In the genomic region with DNA sequence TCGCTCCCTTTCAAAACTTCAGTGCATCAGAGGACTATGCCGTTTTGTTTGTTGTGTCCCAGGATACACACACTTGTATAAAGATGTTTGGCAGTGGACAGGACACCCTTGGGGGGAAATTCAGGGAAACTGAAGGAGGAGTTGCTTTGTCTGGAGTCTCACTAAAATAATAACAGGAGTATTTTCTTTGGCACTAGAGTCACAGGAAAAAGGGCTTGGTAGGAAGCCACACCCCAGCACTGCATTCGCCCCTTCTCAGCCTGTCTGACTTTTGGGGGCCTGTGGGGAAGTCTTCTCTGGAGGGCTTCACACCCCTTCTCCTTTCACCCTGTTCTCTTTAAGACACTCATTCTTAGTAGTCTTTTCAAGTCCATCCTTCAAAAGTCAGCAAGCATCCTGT, we compare ENCODE assay signal across 21 mouse cellular contexts.
A peak's percentile ranks its signal among the peaks of the same experiment; 100 is the strongest.
DNase-seq lines count a peak whose midpoint lies in the region; ATAC-seq and TF ChIP-seq lines count a peak whose summit lies in the region.
"Had no signal": no experiment of that assay in that cellular context is flagged by ENCODE, and none has a peak within 500 bp of the region (broad histone marks: within the 10 kb centered on the region; RNA-seq: fewer than 3 reads in every experiment).

No protein-coding gene starts in this region.

- DNase-seq in heart, adult 2 months: peak in 1 of 2 experiments; percentile 23
- DNase-seq in heart, postnatal 0 days (ENCODE audit: low spot score): peak; percentile 36
- no peak for DNase-seq in heart, postnatal 10 days
- DNase-seq: adrenal gland, adult 2 months; adrenal gland, postnatal 14 days; cerebellum, adult 18-20 months; cerebellum, adult 9-10 months; cerebellum, postnatal 14 days; gastrocnemius, postnatal 25 days; kidney, adult 18-20 months had no signal

- H3K27me3 ChIP-seq in heart, adult 2 months (ENCODE audit: control insufficient read depth, insufficient read depth, low read length): no peaks in the 10 kb centered on the region
- no peaks in the 10 kb centered on the region for H3K27me3 ChIP-seq in heart, embryonic 11.5 days (ENCODE audit: control insufficient read depth, insufficient read depth, low read length)
- no peaks in the 10 kb centered on the region for H3K27me3 ChIP-seq in heart, postnatal 0 days (ENCODE audit: control insufficient read depth, insufficient read depth, low read length)
- H3K27me3 ChIP-seq: forebrain, embryonic 13.5 days had no signal

- TF ChIP-seq CTCF in heart, adult 2 months (IDR thresholded peaks at IDR 0.05): no peak
- no peak for TF ChIP-seq CTCF in heart, postnatal 0 days (IDR thresholded peaks at IDR 0.05; ENCODE audit: low read depth)
- no peak for TF ChIP-seq CTCF in bone marrow macrophage, adult 2 months (IDR thresholded peaks at IDR 0.05; ENCODE audit: low read depth, low read length)
- TF ChIP-seq CTCF in olfactory bulb, adult 2 months (IDR thresholded peaks at IDR 0.05; ENCODE audit: insufficient read depth, low read depth, low read length): no peak

- peaks cover 28% of the 10 kb centered on the region for H3K36me3 ChIP-seq in heart, adult 2 months (ENCODE audit: control insufficient read depth, insufficient read depth, low read length)
- H3K36me3 ChIP-seq in heart, embryonic 11.5 days (ENCODE audit: control insufficient read depth, insufficient read depth, low read length): no peaks in the 10 kb centered on the region
- no peaks in the 10 kb centered on the region for H3K36me3 ChIP-seq in heart, postnatal 0 days (replicated peaks; ENCODE audit: control insufficient read depth, insufficient read depth, low read length)
- H3K36me3 ChIP-seq: forebrain, embryonic 10.5 days had no signal

- WGBS in heart, adult 2 months: 47% methylated on average over 3 of the region's 3 CpGs
- WGBS in heart, embryonic 11.5 days (ENCODE audit: insufficient replicate concordance): 71% methylated on average over 3 of the region's 3 CpGs
- WGBS in heart, postnatal 0 days: 68% methylated on average over 3 of the region's 3 CpGs
- 78% methylated on average over 3 of the region's 3 CpGs for WGBS in olfactory bulb, adult 2 months

- H3K4me1 ChIP-seq in heart, adult 2 months (ENCODE audit: control insufficient read depth, insufficient read depth, low read length): peaks cover 23% of the 10 kb centered on the region
- H3K4me1 ChIP-seq in heart, embryonic 11.5 days (ENCODE audit: control insufficient read depth, insufficient read depth, low read length): peaks cover 9% of the 10 kb centered on the region
- peaks cover 6% of the 10 kb centered on the region; the same call in 1 of the 2 replicates for H3K4me1 ChIP-seq in heart, postnatal 0 days (ENCODE audit: control insufficient read depth, insufficient read depth)
- peaks cover 18% of the 10 kb centered on the region for H3K4me1 ChIP-seq in bone marrow macrophage, adult 2 months (ENCODE audit: control insufficient read depth, insufficient read depth, low read length)
- H3K4me1 ChIP-seq in olfactory bulb, adult 2 months (ENCODE audit: control insufficient read depth, insufficient read depth, low read length): peaks cover 11% of the 10 kb centered on the region

- no peak overlapping the region for H3K9ac ChIP-seq in heart, adult 2 months (ENCODE audit: low read depth, low read length)
- H3K9ac ChIP-seq in heart, embryonic 11.5 days (ENCODE audit: low read depth, low read length): no peak overlapping the region
- H3K9ac ChIP-seq in heart, postnatal 0 days (replicated peaks; ENCODE audit: low read depth, low read length): no peak overlapping the region
- H3K9ac ChIP-seq: forebrain, embryonic 13.5 days; hindbrain, embryonic 14.5 days had no signal

- no peak overlapping the region for H3K4me2 ChIP-seq in heart, embryonic 11.5 days
- no peak overlapping the region for H3K4me2 ChIP-seq in heart, postnatal 0 days (ENCODE audit: low read depth, low read length)
- H3K4me2 ChIP-seq: forebrain, embryonic 13.5 days; hindbrain, embryonic 14.5 days had no signal

- TF ChIP-seq EP300 in heart, adult 2 months (IDR thresholded peaks at IDR 0.05; ENCODE audit: insufficient read depth, low read depth, low read length): no peak
- no peak for TF ChIP-seq EP300 in heart, postnatal 0 days (IDR thresholded peaks at IDR 0.05; ENCODE audit: low read depth)

- no peaks in the 10 kb centered on the region for H3K79me2 ChIP-seq in heart, adult 2 months (replicated peaks; ENCODE audit: control insufficient read depth, insufficient read depth, low read length)

- intact Hi-C loops in heart, adult 2 months (cut with DNase I): no loop called here
- intact Hi-C loops in heart, postnatal 10 days (cut with DNase I): loop anchor here (5.0 kb wide), 1 partner anchor 102 kb away; no protein-coding TSS in a partner anchor

- peak overlapping the region; percentile 62 for H3K27ac ChIP-seq in heart, adult 2 months
- no peak overlapping the region for H3K27ac ChIP-seq in heart, embryonic 11.5 days (ENCODE audit: low read depth, low read length)
- H3K27ac ChIP-seq in heart, postnatal 0 days (ENCODE audit: low read depth): peak overlapping the region; percentile 46
- 0 out of 2 replicates have a peak overlapping the region, but pooled peaks have one; percentile 3 for H3K27ac ChIP-seq in bone marrow macrophage, adult 2 months (ENCODE audit: insufficient read depth, low read depth, low read length)
- 0 out of 2 replicates have a peak overlapping the region, but pooled peaks have one; percentile 4 for H3K27ac ChIP-seq in olfactory bulb, adult 2 months (ENCODE audit: insufficient read depth, low read depth, low read length)
- H3K27ac ChIP-seq: forebrain, embryonic 10.5 days; forebrain, embryonic 13.5 days; hindbrain, embryonic 14.5 days; hindbrain, postnatal 0 days had no signal

- H3K9me3 ChIP-seq in heart, embryonic 11.5 days (replicated peaks; ENCODE audit: control insufficient read depth, low read length): no peaks in the 10 kb centered on the region
- no peaks in the 10 kb centered on the region for H3K9me3 ChIP-seq in heart, postnatal 0 days (replicated peaks; ENCODE audit: control insufficient read depth, low read length)
- H3K9me3 ChIP-seq: forebrain, embryonic 10.5 days; forebrain, embryonic 13.5 days had no signal

- H3K4me3 ChIP-seq in heart, adult 2 months: no peak overlapping the region
- no peak overlapping the region for H3K4me3 ChIP-seq in heart, embryonic 11.5 days (ENCODE audit: low read depth, low read length)
- H3K4me3 ChIP-seq in heart, postnatal 0 days (ENCODE audit: low read depth, low read length): no peak overlapping the region
- H3K4me3 ChIP-seq in bone marrow macrophage, adult 2 months (ENCODE audit: insufficient read depth, low read length): no peak overlapping the region
- no peak overlapping the region for H3K4me3 ChIP-seq in olfactory bulb, adult 2 months (ENCODE audit: insufficient read depth, low read depth, low read length)
- H3K4me3 ChIP-seq: forebrain, embryonic 10.5 days; forebrain, embryonic 13.5 days had no signal

- no peak for ATAC-seq in heart, embryonic 11.5 days (replicated peaks; ENCODE audit: insufficient number of reproducible peaks, low FRiP score, low TSS enrichment)
- ATAC-seq in heart, postnatal 0 days (ENCODE audit: insufficient read depth, low read depth): no peak
- ATAC-seq: CD4-positive, CD25-positive, alpha-beta regulatory T cell, adult 4 months; forebrain, embryonic 13.5 days; forebrain, embryonic 16.5 days; hindbrain, postnatal 0 days; inflammation-experienced regulatory T-cells, adult 6 months; intestine, embryonic 16.5 days had no signal

- TF ChIP-seq POLR2A in heart, adult 2 months (IDR thresholded peaks at IDR 0.05; ENCODE audit: insufficient read depth, low read depth, low read length): no peak
- no peak for TF ChIP-seq POLR2A in bone marrow macrophage, adult 2 months (IDR thresholded peaks at IDR 0.05; ENCODE audit: borderline replicate concordance, low read depth, low read length)
- no peak for TF ChIP-seq POLR2A in olfactory bulb, adult 2 months (IDR thresholded peaks at IDR 0.05; ENCODE audit: insufficient read depth, low read depth, low read length)
